Mouse (Mus musculus) ES-E14 (cell line): ENCODE measurements at regions not wholly inside any gene's neighbourhood (a gene's known extent, or its start where the extent isn't known, plus 50 kb on each side); places are given as distances from the start of the nearest gene placed in this dataset.

ENCODE experiments used
- DNase-seq: peaks from one replicate; pipeline ENCODE4 v3.0.0-alpha.2; 2013; ENCODE audit warnings: low read depth, low spot score
- H3K27ac ChIP-seq: 2 replicates; pipeline ENCODE4 v1.5.1; 2012; ENCODE audit warnings: low read depth, mild to moderate bottlenecking, low read length, moderate library complexity, mixed read lengths; ENCODE audit not compliant: poor library complexity, insufficient read depth, severe bottlenecking
- H3K36me3 ChIP-seq: 2 replicates; pipeline ENCODE4 v1.6.1; 2012; ENCODE audit warnings: mild to moderate bottlenecking, low read length, moderate library complexity, mixed read lengths; ENCODE audit not compliant: control insufficient read depth, poor library complexity, insufficient read depth, severe bottlenecking
- H3K4me1 ChIP-seq, 2 experiments: fragments of 150-350 bp in 1 of 2; sonication (generic) in 1 of 2; 2 replicates each; pipeline ENCODE4 v1.6.1; 2012; ENCODE audit warnings: low read length in 2 of 2, mild to moderate bottlenecking in 1 of 2, mixed read lengths in 1 of 2; ENCODE audit not compliant: control insufficient read depth in 2 of 2, insufficient read depth in 2 of 2, poor library complexity in 1 of 2
- H3K4me3 ChIP-seq, 2 experiments: fragments of 150-350 bp in 1 of 2; sonication (generic) in 1 of 2; 2 replicates each; pipeline ENCODE4 v1.5.1; 2012; ENCODE audit warnings: low read length in 2 of 2, low read depth in 1 of 2, mild to moderate bottlenecking in 1 of 2, mixed read lengths in 1 of 2; ENCODE audit not compliant: insufficient read depth in 1 of 2, poor library complexity in 1 of 2, severe bottlenecking in 1 of 2
- H3K9ac ChIP-seq: 2 replicates; pipeline ENCODE4 v1.6.1; 2012; ENCODE audit warnings: low read depth, mild to moderate bottlenecking, low read length, mixed read lengths; ENCODE audit not compliant: poor library complexity, insufficient read depth, severe bottlenecking
- H3K9me3 ChIP-seq: fragments of 150-350 bp; sonication (generic); 2 replicates; pipeline ENCODE4 v1.6.1; 2012; ENCODE audit warnings: low read depth, mild to moderate bottlenecking, low read length; ENCODE audit not compliant: control insufficient read depth, insufficient read depth
- CHD2 ChIP-seq: IDR thresholded peaks from 2 replicates; pipeline ENCODE4 v1.6.1; 2014; ENCODE audit warnings: mild to moderate bottlenecking, low read depth, low read length, inconsistent platforms
- HCFC1 ChIP-seq: IDR thresholded peaks from 2 replicates; pipeline ENCODE4 v1.6.1; 2012; ENCODE audit warnings: low read length, inconsistent platforms, borderline replicate concordance; ENCODE audit not compliant: insufficient read depth
- MAFK ChIP-seq: IDR thresholded peaks from 2 replicates; pipeline ENCODE4 v1.6.1; 2014; ENCODE audit warnings: mild to moderate bottlenecking, low read depth, low read length, inconsistent platforms; ENCODE audit not compliant: insufficient read depth
- ZC3H11A ChIP-seq: IDR thresholded peaks from 2 replicates; pipeline ENCODE4 v1.6.1; 2012; ENCODE audit warnings: low read depth, mild to moderate bottlenecking, inconsistent platforms, low read length, borderline replicate concordance
- ZNF384 ChIP-seq: IDR thresholded peaks from 2 replicates; pipeline ENCODE4 v1.6.1; 2012; ENCODE audit warnings: low read depth, low read length, inconsistent platforms
- in situ Hi-C, 2 experiments: fragments of 600-800 bp; cut with MboI; formaldehyde crosslinking; loops; one replicate each; pipeline ENCODE4 v1.15.1; 2025; ENCODE audit warnings: low sequenced_read_pairs in 2 of 2, inconsistent platforms in 1 of 2; ENCODE audit not compliant: unreplicated experiment in 2 of 2

DNA sequence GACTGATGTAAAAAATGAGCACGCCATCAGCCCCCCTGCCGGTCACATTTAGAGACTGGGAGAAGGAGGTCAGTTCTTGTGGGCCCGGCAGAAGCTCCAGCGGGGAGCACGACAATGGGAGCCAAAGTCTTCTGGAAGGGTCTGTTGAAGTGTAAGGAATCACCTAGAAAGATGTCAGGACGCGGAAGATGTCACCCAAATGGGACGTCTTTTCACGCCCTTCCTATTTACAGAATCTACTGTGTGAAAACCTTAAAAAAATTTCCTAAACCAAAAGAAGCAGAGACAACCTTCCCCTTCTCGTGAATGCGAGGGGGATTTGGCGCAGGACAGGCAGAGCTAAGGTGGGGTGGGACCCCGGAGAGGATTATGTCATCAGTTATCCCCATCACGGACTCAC lies 127.5 kb upstream of the Zfhx3 start:
- no peak for DNase-seq
- Histone ChIP-seq H3K9ac (no peak overlapping the region), H3K4me1 (no peaks in the 10 kb centered on the region; a peak in 1 of 4 replicates), H3K27ac (no peak overlapping the region), H3K4me3 (no peak overlapping the region), H3K36me3 (no peaks in the 10 kb centered on the region), H3K9me3 (no peaks in the 10 kb centered on the region)
- in situ Hi-C loops, result loop anchor here in 1 of 2 experiments (10.0 kb wide), 1 partner anchor 290 kb away; no protein-coding TSS in a partner anchor
- TF ChIP-seq CHD2, result no peak
- TF ChIP-seq ZNF384, result no peak
- no peak for TF ChIP-seq MAFK
- TF ChIP-seq ZC3H11A, result no peak
- no peak for TF ChIP-seq HCFC1

DNA sequence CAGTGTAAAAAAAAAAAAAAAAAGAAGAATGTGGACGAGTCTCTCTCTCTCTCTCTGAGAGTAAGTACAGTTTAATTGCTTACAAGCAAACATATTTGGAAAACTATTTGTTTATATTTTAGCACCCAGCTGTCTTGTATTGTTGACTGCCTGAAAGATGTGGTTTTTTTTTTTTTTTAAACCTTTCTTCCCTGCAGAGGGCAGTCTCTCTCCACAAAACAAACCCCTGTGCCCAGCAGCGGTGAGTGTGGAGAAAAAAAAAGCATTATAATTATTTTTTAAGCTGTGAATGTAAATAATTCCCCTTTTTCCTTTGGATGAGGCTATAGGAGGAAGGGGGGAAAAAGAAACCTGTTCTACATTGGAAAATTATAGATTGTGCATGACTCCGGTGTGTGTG lies 126.7 kb upstream of the Zfhx3 start:
- H3K9me3 ChIP-seq, result no peaks in the 10 kb centered on the region
- peaks cover 0 to under 1% of the 10 kb centered on the region in 2 experiments; a peak in 1 of 4 replicates for H3K4me1 ChIP-seq
- TF ChIP-seq ZC3H11A (0 out of 2 replicates have a peak, but pooled peaks have one; percentile 27), ZNF384 (peak; percentile 98), MAFK (no peak), CHD2 (no peak), HCFC1 (no peak)
- no peak overlapping the region for H3K9ac ChIP-seq
- no peak for DNase-seq
- H3K27ac ChIP-seq, result no peak overlapping the region
- in situ Hi-C loops, result loop anchor here in 1 of 2 experiments (10.0 kb wide), 1 partner anchor 289 kb away; no protein-coding TSS in a partner anchor
- no peaks in the 10 kb centered on the region for H3K36me3 ChIP-seq
- H3K4me3 ChIP-seq, result no peak overlapping the region

DNA sequence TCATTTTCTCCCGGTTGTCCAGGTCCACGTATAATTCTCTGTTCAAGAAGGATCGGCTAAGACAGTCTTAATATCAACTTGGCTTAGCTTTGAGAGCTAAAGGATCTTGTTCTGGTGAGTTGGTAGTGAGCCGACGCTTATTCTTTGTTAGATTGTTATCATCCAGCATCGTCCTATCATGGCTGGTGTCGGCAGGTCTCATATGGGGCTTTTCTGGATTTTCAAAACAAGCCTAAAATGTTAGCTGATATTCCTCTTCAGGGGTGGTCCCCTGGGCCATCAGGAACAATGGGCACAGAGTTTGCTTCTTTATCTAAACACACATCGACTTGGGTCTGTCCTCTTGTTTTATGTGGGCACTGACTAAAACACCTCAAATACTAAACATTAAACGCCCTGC lies 124.6 kb upstream of the Zfhx3 start:
- H3K27ac ChIP-seq, result no peak overlapping the region
- H3K4me1 ChIP-seq, result peaks cover 3 to 12% of the 10 kb centered on the region in 2 experiments; a peak in 2 of 4 replicates
- no peak overlapping the region for H3K4me3 ChIP-seq
- no peak overlapping the region for H3K9ac ChIP-seq
- in situ Hi-C loops, result loop anchor here in 1 of 2 experiments (10.0 kb wide), 1 partner anchor 287 kb away; no protein-coding TSS in a partner anchor
- DNase-seq, result no peak
- TF ChIP-seq ZC3H11A (no peak), HCFC1 (no peak), CHD2 (no peak), ZNF384 (no peak), MAFK (no peak)
- H3K36me3 ChIP-seq, result no peaks in the 10 kb centered on the region
- no peaks in the 10 kb centered on the region for H3K9me3 ChIP-seq

DNA sequence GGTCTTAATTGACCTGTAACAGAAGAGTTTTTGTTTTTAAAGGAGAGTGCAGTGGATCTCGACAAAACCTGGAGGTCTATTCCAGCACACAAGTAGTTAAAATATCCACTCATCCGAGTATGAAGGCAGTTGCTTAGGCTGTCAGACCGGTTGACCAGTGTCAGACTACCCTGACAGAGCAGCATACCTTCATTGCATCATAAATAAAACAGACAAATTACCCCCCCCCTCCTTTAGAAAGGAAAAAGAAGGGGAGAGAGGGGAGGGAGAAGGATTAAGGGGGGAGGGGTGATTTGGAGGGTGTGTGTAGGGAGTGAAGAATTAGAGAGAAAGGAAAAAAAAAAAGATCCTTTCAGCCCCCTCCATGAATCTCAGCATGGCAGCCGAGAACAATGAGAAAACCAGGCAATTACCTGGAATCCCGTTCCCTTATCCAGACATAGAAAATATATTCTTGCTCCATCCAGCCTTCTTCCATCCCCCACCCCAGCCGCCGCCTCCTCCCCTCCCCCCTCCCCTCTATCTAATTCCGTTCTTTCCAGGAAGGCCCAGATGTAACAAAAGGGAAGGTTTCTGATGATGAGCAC lies 122.2 kb upstream of the Zfhx3 start:
- no peak overlapping the region for H3K27ac ChIP-seq
- peaks cover 3 to 12% of the 10 kb centered on the region in 2 experiments; a peak in 2 of 4 replicates for H3K4me1 ChIP-seq
- H3K9me3 ChIP-seq, result no peaks in the 10 kb centered on the region
- in situ Hi-C loops, result no loop called here
- no peak for DNase-seq
- H3K4me3 ChIP-seq, result no peak overlapping the region
- no peak overlapping the region for H3K9ac ChIP-seq
- H3K36me3 ChIP-seq, result no peaks in the 10 kb centered on the region
- TF ChIP-seq ZNF384, result no peak
- no peak for TF ChIP-seq ZC3H11A
- no peak for TF ChIP-seq HCFC1
- no peak for TF ChIP-seq MAFK
- TF ChIP-seq CHD2, result no peak

DNA sequence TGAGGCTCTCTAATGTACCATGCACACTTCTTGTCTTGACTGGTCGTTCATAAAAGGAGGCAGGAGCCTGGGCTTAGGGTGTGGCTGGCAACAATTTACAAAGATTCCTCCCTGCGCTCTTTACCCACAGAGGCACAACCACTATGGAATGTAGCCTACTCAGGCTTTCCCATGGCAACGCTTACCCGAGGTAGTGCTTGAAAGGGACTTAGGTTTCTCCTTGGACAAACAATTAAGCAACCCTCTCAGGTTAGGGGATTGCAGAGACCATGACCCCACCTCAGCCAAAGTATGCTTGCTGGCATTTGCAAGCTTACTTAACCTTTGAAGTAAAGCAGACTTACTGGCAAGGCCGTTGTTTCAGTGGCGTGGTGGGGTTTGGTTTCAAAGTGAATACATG lies 120.9 kb upstream of the Zfhx3 start:
- in situ Hi-C loops, result no loop called here
- Histone ChIP-seq H3K9me3 (no peaks in the 10 kb centered on the region), H3K9ac (no peak overlapping the region), H3K36me3 (no peaks in the 10 kb centered on the region), H3K4me3 (no peak overlapping the region), H3K27ac (no peak overlapping the region), H3K4me1 (peaks cover 3 to 12% of the 10 kb centered on the region in 2 experiments; a peak in 2 of 4 replicates)
- DNase-seq, result peak; percentile 35
- no peak for TF ChIP-seq ZNF384
- TF ChIP-seq CHD2, result no peak
- TF ChIP-seq MAFK, result no peak
- no peak for TF ChIP-seq HCFC1
- no peak for TF ChIP-seq ZC3H11A
